Mouse (Mus musculus) E14TG2a.4 (cell line): ENCODE measurements around the gene Sfpq.

Experiments used
- CTCF ChIP-seq: conservative IDR thresholded peaks from 2 replicates; pipeline ENCODE4 v1.5.1; 2014; ENCODE audit warnings: low read length
- NANOG ChIP-seq: IDR thresholded peaks from 2 replicates; pipeline ENCODE4 v1.6.1; 2014; ENCODE audit warnings: borderline replicate concordance, low read length, mixed read lengths
- POU5F1 ChIP-seq: IDR thresholded peaks from 2 replicates; pipeline ENCODE4 v1.6.1; 2014; ENCODE audit warnings: low read length, borderline replicate concordance

- TF ChIP-seq CTCF (no peak), NANOG (no peak), POU5F1 (no peak)
Observed at GRCm38 (mm10) chr4:127016366-127016765, 4.8 kb upstream of the Sfpq start.
